Mouse (Mus musculus): Measurements from ENCODE around the gene As3mt.

- no peak for TF ChIP-seq CTCF (IDR thresholded peaks at IDR 0.05)
- no peak for TF ChIP-seq EP300 (IDR thresholded peaks at IDR 0.05)
Observed at GRCm38 (mm10) chr19:46726142-46726541, 18.9 kb downstream of the As3mt start.
